ENCODE assay signal across 28 mouse cellular contexts in the genomic region with DNA sequence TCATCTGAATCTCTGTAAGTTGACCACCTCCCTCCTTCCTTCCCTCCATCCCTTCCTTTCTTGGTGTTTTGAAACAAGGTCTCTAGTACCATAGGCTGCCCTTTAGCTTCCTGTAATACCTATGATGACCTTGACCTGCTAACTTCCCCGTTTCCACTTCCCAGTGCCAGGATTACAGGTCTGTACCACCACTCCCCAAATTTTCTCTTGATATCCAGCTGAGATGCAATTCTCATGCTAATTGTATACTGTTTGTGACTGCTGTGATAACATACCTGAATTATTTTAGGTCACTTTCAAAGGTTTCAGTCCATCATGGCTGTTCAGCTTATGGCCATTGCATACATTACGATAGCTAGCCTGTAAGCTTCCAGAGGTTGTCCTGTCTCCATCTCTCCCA.
DNase-seq lines count a peak whose midpoint lies in the region; ATAC-seq lines count a peak whose summit lies in the region.
"Had no signal": no experiment of that assay in that cellular context is flagged by ENCODE, and none has a peak within 500 bp of the region (broad histone marks: within the 10 kb centered on the region; RNA-seq: fewer than 3 reads in every experiment).

No protein-coding gene starts in this region.

- WGBS in embryonic facial prominence, embryonic 14.5 days = 84% methylated on average over 2 of the region's 2 CpGs

- peak overlapping the region; percentile 61 for H3K27ac ChIP-seq in embryonic facial prominence, embryonic 14.5 days (replicated peaks; ENCODE audit: low read depth, low read length)
- H3K27ac ChIP-seq: forebrain, embryonic 12.5 days; forebrain, embryonic 15.5 days; heart, embryonic 10.5 days; heart, embryonic 13.5 days; hindbrain, embryonic 14.5 days; intestine, embryonic 15.5 days had no signal

- H3K9ac ChIP-seq in embryonic facial prominence, embryonic 14.5 days (ENCODE audit: low read depth, low read length) = no peak overlapping the region
- H3K9ac ChIP-seq: forebrain, embryonic 12.5 days; forebrain, embryonic 15.5 days; heart, embryonic 13.5 days; hindbrain, embryonic 14.5 days; intestine, embryonic 15.5 days had no signal

- H3K36me3 ChIP-seq in embryonic facial prominence, embryonic 14.5 days (ENCODE audit: control insufficient read depth, insufficient read depth, low read length) = no peaks in the 10 kb centered on the region
- H3K36me3 ChIP-seq: forebrain, embryonic 12.5 days; forebrain, embryonic 15.5 days; G1E; heart, embryonic 10.5 days; heart, embryonic 13.5 days; intestine, embryonic 15.5 days had no signal

- no peaks in the 10 kb centered on the region for H3K9me3 ChIP-seq in embryonic facial prominence, embryonic 14.5 days (ENCODE audit: control insufficient read depth, low read length)
- H3K9me3 ChIP-seq: forebrain, embryonic 12.5 days; forebrain, embryonic 15.5 days; G1E; heart, embryonic 10.5 days; heart, embryonic 13.5 days; intestine, embryonic 15.5 days had no signal

- ATAC-seq in embryonic facial prominence, embryonic 14.5 days (ENCODE audit: low read depth) = no peak
- ATAC-seq: activated CD4-positive, CD25-positive, alpha-beta regulatory T cell, adult 4 months; forebrain, embryonic 15.5 days; intestine, embryonic 15.5 days; Patski had no signal

- H3K4me3 ChIP-seq in embryonic facial prominence, embryonic 14.5 days (ENCODE audit: low read depth, low read length) = no peak overlapping the region
- H3K4me3 ChIP-seq: erythroblast, embryonic 14.5 days; forebrain, embryonic 12.5 days; forebrain, embryonic 15.5 days; heart, embryonic 10.5 days; heart, embryonic 13.5 days; intestine, embryonic 15.5 days had no signal

- H3K4me1 ChIP-seq in embryonic facial prominence, embryonic 14.5 days (ENCODE audit: control insufficient read depth, insufficient read depth, low read length) = peaks cover 23% of the 10 kb centered on the region
- H3K4me1 ChIP-seq: forebrain, embryonic 12.5 days; forebrain, embryonic 15.5 days; heart, embryonic 10.5 days had no signal

- DNase-seq in heart, adult 11 months = peak; percentile 8
- no peak for DNase-seq in heart, adult 9 months (ENCODE audit: low spot score in 2 of 2)
- peak; percentile 48 for DNase-seq in ZHBTc4 (ENCODE audit: low read depth, low spot score)
- DNase-seq in embryonic facial prominence, embryonic 14.5 days (ENCODE audit: low spot score) = no peak
- no peak for DNase-seq in testis, postnatal 14 days (ENCODE audit: low spot score)
- no peak for DNase-seq in gastrocnemius, postnatal 10 days
- DNase-seq: adrenal gland, adult 8-10 months; adrenal gland, postnatal 25 days; cerebellum, adult 11-12 months; cerebellum, adult 8-10 months; cerebellum, postnatal 10 days; cerebellum, postnatal 36 days; embryo, embryonic 11 days; gastrocnemius, postnatal 14 days; heart, adult 18-20 months; heart, postnatal 14 days; heart, postnatal 4 days; kidney, adult 11 months had no signal

- no peak overlapping the region for H3K4me2 ChIP-seq in embryonic facial prominence, embryonic 14.5 days (ENCODE audit: low read depth, low read length)
- H3K4me2 ChIP-seq: forebrain, embryonic 12.5 days; forebrain, embryonic 15.5 days; heart, embryonic 13.5 days; hindbrain, embryonic 14.5 days; intestine, embryonic 15.5 days had no signal

- no peaks in the 10 kb centered on the region for H3K27me3 ChIP-seq in embryonic facial prominence, embryonic 14.5 days (replicated peaks; ENCODE audit: control insufficient read depth, insufficient read depth, low read length)
- H3K27me3 ChIP-seq: forebrain, embryonic 12.5 days; forebrain, embryonic 15.5 days; intestine, embryonic 15.5 days; Patski had no signal

Comparison
In these comparisons a context has a peak if more than half of its experiments do, and no peak if none do; other contexts are left out.
1. DNase-seq: peak in heart, adult 11 months (single experiment) and ZHBTc4 (single experiment); none in heart, adult 9 months (0 of 2), embryonic facial prominence, embryonic 14.5 days (single experiment), testis, postnatal 14 days (single experiment) and gastrocnemius, postnatal 10 days (single experiment).